Mouse (Mus musculus): ENCODE results near the gene Snrpb2.

Snrpb2 gene

DNA sequence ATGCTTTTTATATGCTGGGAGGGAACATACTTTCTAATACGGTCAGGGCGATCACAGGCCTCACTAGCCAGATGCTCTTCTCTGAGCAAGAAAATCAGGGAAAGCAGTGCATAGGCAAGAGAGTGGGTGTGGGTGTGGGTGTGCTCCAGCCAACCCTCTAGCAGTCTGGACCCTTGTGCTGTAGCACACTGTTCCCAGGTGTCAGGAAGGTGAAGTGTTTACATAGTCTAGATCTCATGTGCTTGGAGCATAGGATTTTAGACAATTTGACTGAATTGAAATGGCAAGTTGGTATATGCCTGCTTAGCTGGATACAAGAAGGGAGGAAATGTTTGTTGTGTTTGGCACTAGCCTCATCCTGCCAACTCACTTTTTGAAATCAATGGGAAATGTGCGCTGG, 3.1 kb downstream of the Snrpb2 start:
- TF ChIP-seq GATA4 (IDR thresholded peaks at IDR 0.05; ENCODE audit: insufficient replicate concordance, low read length): no peak

DNA sequence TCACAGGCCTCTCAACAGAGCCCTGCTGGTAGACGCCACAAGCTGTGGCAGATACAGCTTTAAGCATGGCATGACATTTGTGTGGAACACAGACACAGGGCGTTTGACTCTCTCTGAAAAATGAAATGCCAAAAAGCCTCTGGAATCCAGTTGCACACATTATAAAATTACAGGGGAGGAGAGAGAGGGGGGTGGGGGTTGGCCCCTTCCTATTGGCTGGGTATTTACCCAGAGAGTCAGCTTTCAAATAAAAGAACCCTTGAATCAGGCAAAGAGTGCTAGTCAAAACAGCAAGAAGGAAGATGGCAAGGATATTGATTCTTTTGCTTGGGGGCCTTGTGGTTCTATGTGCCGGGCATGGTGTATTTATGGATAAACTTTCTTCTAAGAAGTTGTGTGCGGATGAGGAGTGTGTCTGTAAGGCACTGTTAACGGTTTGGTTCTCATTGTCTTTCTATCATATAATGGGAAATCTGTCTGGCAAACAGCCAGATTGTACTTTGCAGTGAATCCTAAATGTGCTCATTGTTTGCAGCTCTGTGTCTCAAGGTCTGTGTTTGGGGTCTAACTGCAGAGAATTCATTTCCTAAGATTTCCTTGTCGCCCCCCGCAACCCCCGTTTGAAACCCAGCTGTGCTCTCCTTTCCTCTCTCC, 15.5 kb downstream of the Snrpb2 start, which contains the start of gene Otor:
Gene Otor, plus strand, starts transcription at position 276 of the 654 bp plus-strand sequence.
- TF ChIP-seq GATA4 (IDR thresholded peaks at IDR 0.05; ENCODE audit: insufficient replicate concordance, low read length): no peak

DNA sequence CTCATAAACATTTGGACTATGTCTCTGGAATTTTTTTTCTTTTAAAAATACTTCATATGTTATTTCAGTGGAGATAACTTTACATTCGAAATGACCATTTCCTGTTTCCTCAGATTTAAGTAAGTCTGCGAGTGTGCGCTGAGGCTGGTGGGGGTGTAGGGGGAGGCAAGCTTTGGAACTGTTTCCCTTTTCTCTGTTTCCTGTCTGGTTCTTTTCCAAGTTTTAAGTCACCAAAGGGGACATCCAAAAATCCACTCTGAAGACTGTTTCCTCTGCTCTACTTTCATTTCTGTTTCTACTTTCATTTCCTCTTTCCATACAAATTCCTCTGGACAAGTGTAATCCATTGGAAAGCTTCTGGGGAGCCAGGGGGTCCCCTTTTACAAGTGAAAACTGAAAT, 18.9 kb downstream of the Snrpb2 start:
- no peak for TF ChIP-seq GATA4 (IDR thresholded peaks at IDR 0.05; ENCODE audit: insufficient replicate concordance, low read length)

DNA sequence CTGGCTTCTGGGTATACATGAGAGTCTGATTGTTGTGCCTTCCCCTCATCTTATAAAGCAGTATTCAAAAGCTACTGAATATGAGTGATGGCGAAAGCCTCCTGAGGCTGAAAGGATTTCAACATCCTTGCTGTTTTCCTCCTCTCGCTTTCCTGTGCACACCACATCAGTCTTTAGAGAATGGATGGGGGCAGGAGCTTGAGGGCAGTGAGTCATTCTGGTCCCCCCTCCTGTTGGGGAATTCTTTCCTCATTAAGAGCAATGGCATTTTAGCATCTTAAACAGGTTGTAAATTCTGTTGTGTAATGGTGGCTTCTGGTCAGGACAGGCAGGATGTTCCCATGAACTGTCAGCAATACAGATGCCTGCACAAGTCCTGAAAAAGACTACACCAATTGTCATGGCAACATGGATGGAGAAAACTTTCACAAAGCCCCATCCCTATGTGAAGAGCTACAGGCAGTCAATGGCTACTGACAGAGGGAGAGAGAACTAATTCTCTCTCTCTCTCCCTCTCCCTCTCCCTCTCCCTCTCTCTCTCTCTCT, 22.1 kb downstream of the Snrpb2 start:
- no peak for TF ChIP-seq GATA4 (IDR thresholded peaks at IDR 0.05; ENCODE audit: insufficient replicate concordance, low read length)

DNA sequence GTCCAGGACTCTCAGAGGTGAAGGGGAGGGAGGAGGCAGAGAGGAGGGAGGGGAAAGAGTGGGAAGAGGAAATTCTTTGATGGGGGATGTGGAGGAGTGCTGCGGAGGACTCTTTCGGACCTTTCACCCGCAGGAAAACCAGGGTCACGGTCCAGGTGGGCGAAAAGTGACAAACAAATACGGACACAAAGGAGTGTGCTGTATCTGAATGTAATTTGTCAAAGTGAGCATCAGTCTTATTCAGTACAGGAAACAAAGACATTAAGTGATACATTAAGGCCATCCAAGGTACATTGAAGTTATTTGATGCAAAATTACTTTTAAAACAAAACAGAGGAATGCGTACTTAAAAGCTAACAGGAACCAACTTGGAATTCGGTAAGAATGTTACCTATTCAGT, 27.0 kb downstream of the Snrpb2 start:
- TF ChIP-seq GATA4 (IDR thresholded peaks at IDR 0.05; ENCODE audit: insufficient replicate concordance, low read length): no peak

DNA sequence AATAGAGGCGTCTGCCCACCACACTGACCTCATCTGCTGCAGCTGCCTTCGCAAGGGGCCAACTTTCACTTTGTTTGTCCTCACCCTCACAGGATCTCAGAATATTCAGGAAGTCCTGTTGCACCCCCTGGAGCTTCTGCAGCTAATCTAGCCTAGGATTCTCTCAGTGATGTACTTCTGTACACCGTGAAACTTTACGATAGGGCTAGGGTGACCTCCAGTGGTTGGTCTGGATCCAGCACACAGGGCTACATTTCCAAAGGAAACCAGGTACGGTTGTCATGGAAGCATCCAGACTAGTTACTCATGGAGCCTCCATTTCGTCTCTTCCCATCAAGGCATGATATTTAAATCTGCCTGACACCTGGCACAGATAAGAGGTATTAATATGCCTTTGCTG, 30.9 kb downstream of the Snrpb2 start:
- TF ChIP-seq GATA4 (IDR thresholded peaks at IDR 0.05; ENCODE audit: insufficient replicate concordance, low read length): no peak

DNA sequence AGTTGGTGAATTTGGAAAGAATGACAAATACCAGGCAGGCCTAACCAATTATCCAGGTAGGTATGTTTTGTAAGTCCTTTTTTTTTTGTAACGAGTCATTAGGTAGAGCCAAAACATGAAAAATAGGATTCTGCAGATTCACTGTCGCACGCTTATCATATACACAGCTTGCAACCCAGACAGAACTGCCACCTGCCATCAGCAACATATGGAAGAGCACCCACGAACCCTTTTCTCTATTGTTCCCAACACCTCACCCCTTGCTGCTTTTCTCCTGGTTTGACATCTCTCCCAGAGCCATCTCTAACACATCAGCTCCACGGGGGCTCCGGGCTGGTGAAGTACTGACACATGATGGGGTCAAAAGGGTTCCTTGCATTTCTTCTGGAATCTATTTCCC, 31.9 kb downstream of the Snrpb2 start:
- no peak for TF ChIP-seq GATA4 (IDR thresholded peaks at IDR 0.05; ENCODE audit: insufficient replicate concordance, low read length)

DNA sequence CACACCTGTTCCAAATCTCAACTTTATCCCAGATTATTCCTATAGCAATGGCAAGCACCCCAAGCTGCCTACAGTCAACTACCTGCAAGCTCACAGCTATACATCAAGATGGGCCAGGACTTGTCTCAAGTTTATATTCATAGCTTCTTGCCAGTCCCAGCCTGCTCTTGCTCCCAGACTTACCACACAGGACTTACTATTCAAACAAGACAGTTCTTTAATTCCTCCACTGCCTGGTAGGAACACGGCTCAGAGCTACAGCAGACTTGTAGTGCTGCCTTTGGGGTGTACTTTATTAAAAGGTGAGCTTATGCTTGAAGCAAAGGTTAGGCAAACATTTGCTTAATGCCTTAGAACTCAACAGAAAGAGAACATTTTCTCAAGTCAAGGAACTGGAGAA, 34.3 kb downstream of the Snrpb2 start:
- TF ChIP-seq GATA4 (IDR thresholded peaks at IDR 0.05; ENCODE audit: insufficient replicate concordance, low read length): no peak

DNA sequence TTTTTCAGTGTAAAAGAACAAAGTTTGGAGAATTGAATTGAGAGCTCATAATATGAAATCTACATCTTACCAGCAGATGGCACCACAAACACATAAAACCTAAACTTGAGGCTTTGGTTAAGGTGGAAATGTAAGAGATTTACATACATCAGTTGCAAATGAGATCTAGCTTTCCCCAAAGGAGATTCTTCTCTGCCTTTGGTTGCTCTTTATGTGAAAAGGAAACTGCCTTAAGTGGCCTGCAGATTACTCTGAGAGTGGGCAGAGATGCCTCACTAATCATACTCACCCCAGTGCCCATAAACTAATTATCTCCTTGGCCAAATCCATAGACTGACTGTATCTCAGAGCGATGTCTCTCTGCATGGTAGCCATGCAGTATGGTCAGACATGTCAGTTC, 51.0 kb downstream of the Snrpb2 start:
- TF ChIP-seq GATA4 (IDR thresholded peaks at IDR 0.05; ENCODE audit: insufficient replicate concordance, low read length): no peak

DNA sequence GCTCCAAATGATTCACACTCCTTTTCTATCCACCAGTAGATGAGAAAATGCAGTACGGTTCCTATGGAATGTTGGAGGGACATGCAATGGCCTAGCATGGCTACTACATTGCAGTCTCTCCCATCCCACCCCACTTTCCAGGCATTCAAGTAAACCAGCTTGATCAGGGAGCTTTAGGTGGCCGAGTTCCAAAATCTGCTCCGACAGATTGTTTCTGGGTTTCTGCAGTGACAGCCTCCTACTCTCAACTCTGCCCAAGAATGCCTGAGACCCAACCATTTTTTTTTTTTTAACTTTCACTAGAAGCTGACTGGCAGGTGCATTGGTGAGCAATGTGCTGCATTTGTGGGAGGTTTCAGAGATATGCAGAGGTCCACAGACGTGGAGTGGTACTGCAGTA, 51.9 kb downstream of the Snrpb2 start:
- TF ChIP-seq GATA4 (IDR thresholded peaks at IDR 0.05; ENCODE audit: insufficient replicate concordance, low read length): no peak

DNA sequence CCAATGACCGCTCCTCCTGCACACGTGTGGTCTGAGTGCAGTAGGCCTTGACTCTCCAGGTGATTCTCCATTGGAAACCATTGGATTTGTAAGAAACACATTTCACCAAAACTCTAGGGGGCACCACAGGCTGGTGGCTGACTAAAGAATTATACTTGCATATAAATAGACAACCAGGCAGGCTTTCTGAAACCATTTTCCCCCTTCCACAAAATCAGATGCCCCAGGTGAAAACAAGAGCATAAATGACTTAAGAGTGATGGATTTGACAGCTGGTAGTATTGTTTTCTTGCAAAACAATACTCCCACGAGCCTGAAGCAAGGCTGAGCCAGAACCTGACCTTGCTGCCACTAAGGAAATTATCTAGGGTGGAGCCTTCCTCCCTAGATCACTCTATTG, 54.6 kb downstream of the Snrpb2 start:
- no peak for TF ChIP-seq GATA4 (IDR thresholded peaks at IDR 0.05; ENCODE audit: insufficient replicate concordance, low read length)

DNA sequence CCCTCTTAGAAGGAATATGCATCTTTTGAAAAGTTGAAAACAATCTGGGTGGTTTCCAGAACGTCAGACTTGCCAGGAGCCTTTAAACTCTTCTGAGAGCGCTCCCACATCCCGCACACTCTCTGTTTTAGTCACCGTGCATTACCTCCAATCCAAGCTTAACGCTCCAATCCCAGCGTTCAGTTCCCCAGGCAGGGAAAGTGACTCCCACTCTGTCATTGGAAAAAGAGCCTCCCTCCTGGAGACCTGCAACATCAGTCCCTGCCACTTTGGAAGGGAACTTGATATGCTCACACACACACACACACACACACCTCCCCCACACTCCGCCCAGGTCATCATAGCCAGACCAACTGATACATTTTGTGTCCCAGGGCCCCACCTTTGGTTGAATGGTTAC, 55.4 kb downstream of the Snrpb2 start:
- TF ChIP-seq GATA4 (IDR thresholded peaks at IDR 0.05; ENCODE audit: insufficient replicate concordance, low read length): no peak
